Mouse (Mus musculus) kidney, embryonic 16.5 days (tissue): Measurements from ENCODE around the gene BC052040. TPM values are rescaled to one million over a fixed set of nuclear protein-coding genes. Genes with fewer than 3 reads are reported as not detected.

Source experiments
- ATAC-seq: fragments of 200-750 bp; cut with Nextera tagmentation; 2 replicates; pipeline ENCODE4 v1.8.0; 2017; ENCODE audit warnings: moderate TSS enrichment; ENCODE audit not compliant: low FRiP score, low TSS enrichment
- H3K27ac ChIP-seq: fragments of 300-500 bp; sonication (generic); 2 replicates; pipeline ENCODE4 v1.5.1; 2014; ENCODE audit warnings: low read length
- H3K27me3 ChIP-seq: fragments of 300-500 bp; sonication (generic); 2 replicates; pipeline ENCODE4 v1.6.1; 2014; ENCODE audit warnings: low read length, control low read depth, mixed read lengths; ENCODE audit not compliant: insufficient read depth
- H3K36me3 ChIP-seq: fragments of 300-500 bp; sonication (generic); 2 replicates; pipeline ENCODE4 v1.6.1; 2014; ENCODE audit warnings: low read length, control low read depth, mixed read lengths; ENCODE audit not compliant: insufficient read depth
- H3K4me1 ChIP-seq: fragments of 300-500 bp; sonication (generic); 2 replicates; pipeline ENCODE4 v1.6.1; 2014; ENCODE audit warnings: low read length, control low read depth, mixed read lengths; ENCODE audit not compliant: insufficient read depth
- H3K4me2 ChIP-seq: fragments of 300-500 bp; sonication (generic); replicated peaks from 2 replicates; pipeline ENCODE4 v1.6.1; 2014; ENCODE audit warnings: low read depth, low read length
- H3K4me3 ChIP-seq: fragments of 300-500 bp; sonication (generic); 2 replicates; pipeline ENCODE4 v1.5.1; 2014; ENCODE audit warnings: mild to moderate bottlenecking, low read length
- H3K9ac ChIP-seq: fragments of 300-500 bp; sonication (generic); replicated peaks from 2 replicates; pipeline ENCODE4 v1.6.1; 2014; ENCODE audit warnings: low read length
- H3K9me3 ChIP-seq: fragments of 300-500 bp; sonication (generic); 2 replicates; pipeline ENCODE4 v1.6.1; 2016; ENCODE audit warnings: low read length, control low read depth
- WGBS: fragments of 180-500 bp; shearing (Covaris S2); extraction: QIAGEN DNeasy Blood & Tissue Kit; methylation state at CpG from one replicate; pipeline ENCODE4 v1.1.7; 2014; 5-methylcytosine and 5-hydroxymethylcytosine counted together
- polyA plus RNA-seq: library from polyadenylated mRNA; unstranded; fragments of >200 nt; fragmentation: Nextera tagmentation; extraction: Ambion mirVana; gene quantifications from 2 replicates; pipeline ENCODE4 v1.2.1, GENCODE M21; 2015

The BC052040 gene
- polyA plus RNA-seq, 1 experiment from 2014 or later, result 15.4 TPM

- Histone ChIP-seq H3K9ac (no peak overlapping the region), H3K4me3 (no peak overlapping the region), H3K36me3 (no peaks in the 10 kb centered on the region), H3K27me3 (no peaks in the 10 kb centered on the region), H3K4me1 (peaks cover 20% of the 10 kb centered on the region), H3K9me3 (no peaks in the 10 kb centered on the region), H3K4me2 (no peak overlapping the region), H3K27ac (no peak overlapping the region)
- ATAC-seq, result no peak
- 49% methylated on average over 2 of the region's 2 CpGs for WGBS
These were observed 156.4 kb downstream of the BC052040 start for GRCm38 (mm10) chr2:115737966-115738365.

GRCm38 (mm10) chr2:115742061-115742460 lies 160.5 kb downstream of the BC052040 start:
- H3K36me3 ChIP-seq, result no peaks in the 10 kb centered on the region
- no peaks in the 10 kb centered on the region for H3K9me3 ChIP-seq
- H3K27ac ChIP-seq, result no peak overlapping the region
- no peak overlapping the region for H3K4me2 ChIP-seq
- H3K27me3 ChIP-seq, result no peaks in the 10 kb centered on the region
- no peak for ATAC-seq
- H3K9ac ChIP-seq, result no peak overlapping the region
- 70% methylated on average over 7 of the region's 7 CpGs for WGBS
- peaks cover 16% of the 10 kb centered on the region for H3K4me1 ChIP-seq
- H3K4me3 ChIP-seq, result no peak overlapping the region

- Histone ChIP-seq H3K36me3 (no peaks in the 10 kb centered on the region), H3K9me3 (no peaks in the 10 kb centered on the region), H3K4me2 (no peak overlapping the region), H3K27ac (no peak overlapping the region), H3K4me1 (peaks cover 5% of the 10 kb centered on the region; the same call in 1 of the 2 replicates), H3K27me3 (no peaks in the 10 kb centered on the region), H3K9ac (no peak overlapping the region), H3K4me3 (no peak overlapping the region)
- 87% methylated on average over 3 of the region's 3 CpGs for WGBS
- ATAC-seq, result no peak
These were observed 166.1 kb downstream of the BC052040 start for GRCm38 (mm10) chr2:115747639-115748038.

GRCm38 (mm10) chr2:115751177-115751576 lies 169.7 kb downstream of the BC052040 start:
- Histone ChIP-seq H3K9ac (no peak overlapping the region), H3K36me3 (no peaks in the 10 kb centered on the region), H3K4me2 (no peak overlapping the region), H3K4me3 (no peak overlapping the region), H3K4me1 (peaks cover 5% of the 10 kb centered on the region; the same call in 1 of the 2 replicates), H3K27me3 (no peaks in the 10 kb centered on the region), H3K27ac (no peak overlapping the region), H3K9me3 (no peaks in the 10 kb centered on the region)
- no peak for ATAC-seq
- 87% methylated on average over 7 of the region's 7 CpGs for WGBS

- no peak overlapping the region for H3K4me3 ChIP-seq
- no peak for ATAC-seq
- no peaks in the 10 kb centered on the region for H3K9me3 ChIP-seq
- WGBS, result 42% methylated on average over 6 of the region's 6 CpGs
- no peaks in the 10 kb centered on the region for H3K36me3 ChIP-seq
- peak overlapping the region; percentile 3 for H3K9ac ChIP-seq
- no peak overlapping the region for H3K4me2 ChIP-seq
- peaks cover 18% of the 10 kb centered on the region for H3K4me1 ChIP-seq
- H3K27ac ChIP-seq, result no peak overlapping the region; the same call in 1 of the 2 replicates
- H3K27me3 ChIP-seq, result no peaks in the 10 kb centered on the region
These were observed 176.2 kb downstream of the BC052040 start for GRCm38 (mm10) chr2:115757685-115758084.

GRCm38 (mm10) chr2:115758542-115758941 lies 177.0 kb downstream of the BC052040 start:
- Histone ChIP-seq H3K36me3 (no peaks in the 10 kb centered on the region), H3K4me3 (no peak overlapping the region), H3K4me1 (peaks cover 25% of the 10 kb centered on the region), H3K27ac (no peak overlapping the region), H3K9me3 (no peaks in the 10 kb centered on the region), H3K9ac (no peak overlapping the region), H3K27me3 (no peaks in the 10 kb centered on the region), H3K4me2 (0 out of 2 replicates have a peak overlapping the region, but pooled peaks have one; percentile 22)
- WGBS, result 67% methylated on average over 6 of the region's 6 CpGs
- peak; percentile 60; the same call in 1 of the 2 replicates for ATAC-seq

GRCm38 (mm10) chr2:115764595-115765305 lies 183.2 kb downstream of the BC052040 start:
- no peaks in the 10 kb centered on the region for H3K27me3 ChIP-seq
- ATAC-seq, result peak; percentile 23; the same call in 1 of the 2 replicates
- no peaks in the 10 kb centered on the region for H3K9me3 ChIP-seq
- no peak overlapping the region for H3K27ac ChIP-seq
- H3K4me1 ChIP-seq, result peaks cover 23% of the 10 kb centered on the region
- H3K4me3 ChIP-seq, result no peak overlapping the region
- H3K9ac ChIP-seq, result no peak overlapping the region
- no peaks in the 10 kb centered on the region for H3K36me3 ChIP-seq
- 53% methylated on average over 8 of the region's 8 CpGs for WGBS
- no peak overlapping the region for H3K4me2 ChIP-seq

GRCm38 (mm10) chr2:115769597-115770305 lies 188.2 kb downstream of the BC052040 start:
- no peak for ATAC-seq
- no peaks in the 10 kb centered on the region for H3K27me3 ChIP-seq
- peaks cover 16% of the 10 kb centered on the region for H3K4me1 ChIP-seq
- no peak overlapping the region for H3K4me2 ChIP-seq
- no peak overlapping the region for H3K9ac ChIP-seq
- no peak overlapping the region for H3K4me3 ChIP-seq
- no peaks in the 10 kb centered on the region for H3K36me3 ChIP-seq
- 89% methylated on average over 10 of the region's 10 CpGs for WGBS
- H3K9me3 ChIP-seq, result no peaks in the 10 kb centered on the region
- H3K27ac ChIP-seq, result no peak overlapping the region

- no peak for ATAC-seq
- WGBS, result 100% methylated on average over 1 of the region's 1 CpGs
- no peak overlapping the region for H3K9ac ChIP-seq
- H3K9me3 ChIP-seq, result no peaks in the 10 kb centered on the region
- no peak overlapping the region for H3K4me3 ChIP-seq
- H3K27ac ChIP-seq, result no peak overlapping the region
- peaks cover 32% of the 10 kb centered on the region for H3K4me1 ChIP-seq
- no peaks in the 10 kb centered on the region for H3K27me3 ChIP-seq
- no peaks in the 10 kb centered on the region for H3K36me3 ChIP-seq
- no peak overlapping the region for H3K4me2 ChIP-seq
These were observed 191.2 kb downstream of the BC052040 start for GRCm38 (mm10) chr2:115772709-115773108.
